Mouse (Mus musculus) liver, adult 2 months (tissue): ENCODE measurements around the gene Nsa2. TPM values are rescaled to one million over a fixed set of nuclear protein-coding genes. Genes with fewer than 3 reads are reported as not detected.
"Not testable (repeated sequence)": the region's sequence is repeated elsewhere in the genome, so short reads cannot be mapped to it uniquely, and the experiment has no call there.

Experiments used
- DNase-seq: peaks from one replicate; pipeline ENCODE4 v3.0.0-alpha.2; 2011; ENCODE audit warnings: low read depth, low spot score; ENCODE audit errors: extremely low read depth
- H3K27ac ChIP-seq: fragments of 200-500 bp; replicated peaks from 2 replicates; pipeline ENCODE4 v1.5.1; 2012; ENCODE audit warnings: low read depth, mild to moderate bottlenecking, control low read depth, inconsistent platforms, low read length; ENCODE audit not compliant: insufficient read depth
- H3K27me3 ChIP-seq: fragments of 200-500 bp; 2 replicates; pipeline ENCODE4 v1.6.1; 2012; ENCODE audit warnings: mild to moderate bottlenecking, moderate library complexity, low read length, inconsistent platforms; ENCODE audit not compliant: control insufficient read depth, insufficient read depth
- H3K36me3 ChIP-seq: fragments of 200-500 bp; 2 replicates; pipeline ENCODE4 v1.6.1; 2012; ENCODE audit warnings: low read length, inconsistent platforms; ENCODE audit not compliant: control insufficient read depth, insufficient read depth
- H3K4me1 ChIP-seq: fragments of 200-500 bp; 2 replicates; pipeline ENCODE4 v1.6.1; 2011; ENCODE audit warnings: low read length; ENCODE audit not compliant: control insufficient read depth, insufficient read depth
- H3K4me3 ChIP-seq: fragments of 200-500 bp; 2 replicates; pipeline ENCODE4 v1.5.1; 2011; ENCODE audit warnings: low read depth, mild to moderate bottlenecking, control low read depth, low read length, moderate library complexity; ENCODE audit not compliant: insufficient read depth
- H3K79me2 ChIP-seq: fragments of 200-500 bp; 2 replicates; pipeline ENCODE4 v1.6.1; 2012; ENCODE audit warnings: inconsistent platforms, mild to moderate bottlenecking, low read length, moderate library complexity; ENCODE audit not compliant: control insufficient read depth, insufficient read depth
- H3K9ac ChIP-seq: fragments of 200-500 bp; 2 replicates; pipeline ENCODE4 v1.6.1; 2012; ENCODE audit warnings: low read depth, mild to moderate bottlenecking, control low read depth, inconsistent platforms, low read length
- CTCF ChIP-seq: fragments of 200-500 bp; IDR thresholded peaks from 2 replicates; pipeline ENCODE4 v1.5.1; 2011; ENCODE audit warnings: low read depth, low read length, control low read depth
- POLR2A ChIP-seq: fragments of 200-500 bp; IDR thresholded peaks from 2 replicates; pipeline ENCODE4 v1.6.1; 2011; ENCODE audit warnings: low read length, control low read depth; ENCODE audit not compliant: insufficient read depth; ENCODE audit errors: extremely low read depth
- WGBS: fragments of 180-500 bp; shearing (Covaris S2); methylation state at CpG from one replicate; pipeline ENCODE4 v1.1.7; 2018; 5-methylcytosine and 5-hydroxymethylcytosine counted together
- polyA plus RNA-seq: library from polyadenylated mRNA; depleted of rRNA; stranded (reverse); fragments of >200 nt; gene quantifications from 2 replicates; pipeline ENCODE4 v1.2.3, GENCODE M21; 2012
- total RNA-seq: library from RNA; depleted of rRNA; stranded (reverse); fragments of >200 nt; gene quantifications from 2 replicates; pipeline ENCODE4 v1.2.3, GENCODE M21; 2014

The Nsa2 gene
- total and polyA plus RNA-seq, 2 experiments, result 15.3 to 37.3 TPM

GRCm38 (mm10) chr13:97142321-97142720, 4.6 kb upstream of the Nsa2 start:
- H3K27ac ChIP-seq, result no peak overlapping the region
- peaks cover 28% of the 10 kb centered on the region for H3K36me3 ChIP-seq
- no peak overlapping the region for H3K9ac ChIP-seq
- no peak for DNase-seq
- H3K79me2 ChIP-seq, result peaks cover 6% of the 10 kb centered on the region; the same call in 1 of the 2 replicates
- 86% methylated on average over 7 of the region's 7 CpGs for WGBS
- H3K4me3 ChIP-seq, result no peak overlapping the region
- no peaks in the 10 kb centered on the region for H3K27me3 ChIP-seq
- 0 out of 2 replicates have a peak, but pooled peaks cover 3% of the 10 kb centered on the region for H3K4me1 ChIP-seq
- TF ChIP-seq POLR2A (no peak), CTCF (no peak)

GRCm38 (mm10) chr13:97138404-97138931, 731 bp upstream of the Nsa2 start:
- WGBS, result 18% methylated on average over 8 of the region's 8 CpGs
- H3K27me3 ChIP-seq, H3K4me1 ChIP-seq, DNase-seq, H3K79me2 ChIP-seq: not testable (repeated sequence)
- H3K36me3 ChIP-seq, result peaks cover 17% of the 10 kb centered on the region
- peak overlapping the region; percentile 88 for H3K27ac ChIP-seq
- peak overlapping the region; percentile 93; the same call in 1 of the 2 replicates for H3K9ac ChIP-seq
- peak overlapping the region; percentile 95 for H3K4me3 ChIP-seq

- not testable (repeated sequence) for H3K79me2 ChIP-seq, H3K4me3 ChIP-seq, H3K27ac ChIP-seq, H3K9ac ChIP-seq, H3K27me3 ChIP-seq, H3K4me1 ChIP-seq, DNase-seq
- whole genome bisulfite sequencing, result no CpG with 5 or more reads among the region's 2 CpGs
- H3K36me3 ChIP-seq, result peaks cover 26% of the 10 kb centered on the region
These were observed 7.3 kb downstream of the Nsa2 start for GRCm38 (mm10) chr13:97130413-97130812.

- WGBS, result 86% methylated on average over 4 of the region's 4 CpGs
- DNase-seq, H3K4me3 ChIP-seq, H3K9ac ChIP-seq, H3K79me2 ChIP-seq, H3K27ac ChIP-seq, H3K4me1 ChIP-seq, H3K27me3 ChIP-seq: not testable (repeated sequence)
- peaks cover 21% of the 10 kb centered on the region for H3K36me3 ChIP-seq
These were observed 8.1 kb downstream of the Nsa2 start for GRCm38 (mm10) chr13:97129654-97130053.

GRCm38 (mm10) chr13:97121341-97121740, 16.4 kb downstream of the Nsa2 start:
- Histone ChIP-seq H3K27ac (no peak overlapping the region), H3K9ac (no peak overlapping the region), H3K4me1 (no peaks in the 10 kb centered on the region), H3K27me3 (no peaks in the 10 kb centered on the region), H3K36me3 (no peaks in the 10 kb centered on the region), H3K4me3 (no peak overlapping the region), H3K79me2 (no peaks in the 10 kb centered on the region)
- no peak for DNase-seq
- WGBS, result 82% methylated on average over 3 of the region's 3 CpGs
- TF ChIP-seq POLR2A, result no peak
- TF ChIP-seq CTCF, result no peak

- TF ChIP-seq POLR2A (no peak), CTCF (no peak)
- H3K27ac ChIP-seq, result no peak overlapping the region
- H3K27me3 ChIP-seq, result no peaks in the 10 kb centered on the region
- DNase-seq, result no peak
- no peaks in the 10 kb centered on the region for H3K4me1 ChIP-seq
- H3K9ac ChIP-seq, result no peak overlapping the region
- H3K79me2 ChIP-seq, result no peaks in the 10 kb centered on the region
- H3K36me3 ChIP-seq, result no peaks in the 10 kb centered on the region
- 73% methylated on average over 4 of the region's 4 CpGs for WGBS
- no peak overlapping the region for H3K4me3 ChIP-seq
These were observed 28.7 kb downstream of the Nsa2 start for GRCm38 (mm10) chr13:97109046-97109445.

GRCm38 (mm10) chr13:97107721-97108120, 30.0 kb downstream of the Nsa2 start:
- H3K27me3 ChIP-seq, H3K79me2 ChIP-seq, H3K4me3 ChIP-seq, H3K9ac ChIP-seq, H3K36me3 ChIP-seq, H3K27ac ChIP-seq, H3K4me1 ChIP-seq, DNase-seq: not testable (repeated sequence)
- 91% methylated on average over 4 of the region's 4 CpGs for WGBS
